Mouse (Mus musculus) layer of hippocampus, postnatal 25 days (tissue): ENCODE results near the gene Trappc4. TPM values are rescaled to one million over a fixed set of nuclear protein-coding genes. Genes with fewer than 3 reads are reported as not detected.
A peak's percentile ranks its signal among the peaks of the same experiment; 100 is the strongest.
"Not testable (repeated sequence)": the region's sequence is repeated elsewhere in the genome, so short reads cannot be mapped to it uniquely, and the experiment has no call there.

Source experiments
- DNase-seq, 2 experiments: peaks; one replicate each; pipeline ENCODE4 v3.0.0; 2022; ENCODE audit warnings: mixed read lengths in 2 of 2, low spot score in 1 of 2; ENCODE audit errors: extremely low spot score in 1 of 2
- total RNA-seq, 2 experiments: library from RNA; stranded (reverse); gene quantifications; 2 replicates each; pipeline ENCODE4 v1.2.3; 2021

Trappc4 gene
- total RNA-seq, 2 experiments from 2014 or later = 65.1 to 76.5 TPM

GRCm38 (mm10) chr9:44410647-44411336, 3.4 kb upstream of the Trappc4 start:
- DNase-seq = no peak

DNA sequence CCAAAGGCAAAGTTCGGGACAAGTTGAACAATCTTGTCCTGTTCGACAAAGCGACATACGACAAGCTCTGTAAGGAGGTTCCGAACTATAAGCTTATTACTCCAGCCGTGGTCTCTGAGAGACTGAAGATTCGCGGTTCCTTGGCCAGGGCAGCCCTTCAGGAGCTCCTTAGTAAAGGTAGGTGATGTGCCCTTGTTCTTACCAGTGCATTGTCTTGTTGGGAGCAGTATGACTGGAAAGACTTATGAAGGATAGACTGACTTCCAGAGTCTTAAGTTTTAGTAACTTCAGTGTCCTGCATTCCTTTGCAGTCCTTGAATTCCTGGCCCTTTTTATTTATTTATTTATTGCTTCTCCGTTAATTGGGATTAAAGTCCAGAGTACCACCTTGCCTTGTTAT, 1.3 kb upstream of the Trappc4 start:
- DNase-seq = not testable (repeated sequence)

- no peak for DNase-seq
Measured at GRCm38 (mm10) chr9:44407752-44408097, 325 bp upstream of the Trappc4 start.

GRCm38 (mm10) chr9:44405011-44405410, 2.4 kb downstream of the Trappc4 start:
- no peak for DNase-seq

- no peak for DNase-seq
Measured at GRCm38 (mm10) chr9:44401081-44401480, 6.3 kb downstream of the Trappc4 start.

- no peak for DNase-seq
Measured at GRCm38 (mm10) chr9:44399795-44400114, 7.6 kb downstream of the Trappc4 start.

DNA sequence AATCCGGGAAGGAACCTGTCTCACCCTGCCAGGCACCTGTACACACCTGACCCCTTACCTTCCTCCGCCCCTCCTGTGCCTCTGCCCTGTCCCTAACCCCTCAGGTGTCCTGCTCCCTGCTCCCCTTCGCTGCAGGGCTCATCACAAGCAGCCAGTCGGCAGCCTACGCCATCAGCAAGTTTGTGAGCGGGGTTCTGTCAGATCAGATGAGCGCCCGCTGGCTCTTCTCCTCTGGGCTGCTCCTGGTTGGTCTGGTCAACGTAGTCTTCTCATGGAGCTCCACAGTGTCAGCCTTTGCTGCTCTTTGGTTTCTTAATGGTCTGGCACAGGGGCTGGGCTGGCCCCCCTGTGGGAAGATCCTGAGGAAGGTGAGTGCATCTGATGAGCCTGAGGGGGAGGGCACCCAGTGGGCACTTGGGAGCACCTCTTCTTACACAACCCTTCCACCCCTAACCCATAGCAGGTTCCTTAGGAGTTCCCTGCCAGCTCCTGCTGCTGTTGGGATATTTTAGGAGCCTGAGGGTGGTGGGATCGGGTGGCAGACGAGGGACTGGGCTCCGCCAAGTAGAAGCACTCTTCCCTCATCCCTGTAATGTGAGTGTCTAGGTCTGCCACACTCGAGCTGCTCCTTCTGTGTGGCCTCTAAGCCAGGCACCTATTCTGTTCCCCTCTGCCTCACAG, 8.1 kb downstream of the Trappc4 start:
- no peak for DNase-seq

- DNase-seq = no peak
Measured at GRCm38 (mm10) chr9:44398551-44398950, 8.8 kb downstream of the Trappc4 start.

DNA sequence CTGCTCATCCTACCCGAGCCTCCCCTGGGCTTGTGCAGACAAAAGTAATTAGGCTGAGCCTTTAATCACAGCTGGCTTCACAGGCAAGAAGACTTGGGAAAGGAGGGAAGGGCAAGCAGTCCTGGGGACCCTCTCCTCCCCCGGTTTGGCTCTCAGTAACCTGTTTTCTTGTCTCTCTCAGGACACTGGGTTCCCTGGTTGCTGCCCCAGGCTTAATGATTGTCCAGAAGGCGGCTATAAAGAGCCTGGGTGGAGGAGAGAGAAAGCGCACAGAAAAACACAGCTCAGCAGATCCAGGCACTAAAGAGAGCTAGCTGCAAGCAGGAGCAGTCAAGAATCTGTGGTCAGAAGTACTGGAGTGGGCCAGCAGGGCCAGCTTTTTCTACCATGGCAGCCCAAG, 9.3 kb downstream of the Trappc4 start:
- no peak for DNase-seq

DNA sequence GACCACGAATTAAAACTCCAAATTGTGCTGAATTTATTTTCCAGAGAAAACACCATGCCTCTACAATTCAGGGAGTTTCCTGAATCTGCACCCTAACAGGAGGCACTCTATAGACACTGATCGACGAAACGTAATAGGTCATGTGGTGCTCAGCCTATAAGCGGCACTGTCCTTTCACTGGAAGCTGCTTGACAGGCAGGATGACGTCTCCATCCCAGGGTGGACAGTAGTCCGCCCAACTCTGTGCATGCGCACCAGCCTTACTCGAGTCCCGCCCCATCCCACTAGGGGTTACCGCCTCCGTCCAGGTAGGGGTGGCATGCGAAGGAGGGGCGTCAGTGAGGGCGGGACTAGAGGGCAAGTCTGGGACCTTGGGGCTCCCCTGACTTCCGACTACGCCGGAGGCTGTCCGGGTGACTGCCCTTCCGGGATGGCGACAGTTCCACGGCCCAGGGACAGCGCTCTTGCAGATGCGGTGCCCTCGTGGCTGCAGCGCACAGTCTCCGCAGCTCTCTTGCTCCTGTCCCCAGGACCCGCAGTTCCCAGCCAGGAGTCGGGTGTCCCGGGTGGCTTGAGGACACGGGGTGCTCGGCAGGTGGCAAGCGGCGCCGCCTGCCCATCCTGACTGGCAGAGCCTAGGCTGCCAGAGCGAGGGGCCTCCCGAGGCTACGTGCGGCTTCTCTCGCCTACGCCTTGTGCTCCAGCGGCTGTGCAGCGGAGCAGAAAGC, 10.6 kb downstream of the Trappc4 start, which contains the start of gene Slc37a4:
Gene Slc37a4 (plus strand): TSS at position 169 of the 728 bp plus-strand sequence.
- DNase-seq = peak; percentile 65 to 77

DNA sequence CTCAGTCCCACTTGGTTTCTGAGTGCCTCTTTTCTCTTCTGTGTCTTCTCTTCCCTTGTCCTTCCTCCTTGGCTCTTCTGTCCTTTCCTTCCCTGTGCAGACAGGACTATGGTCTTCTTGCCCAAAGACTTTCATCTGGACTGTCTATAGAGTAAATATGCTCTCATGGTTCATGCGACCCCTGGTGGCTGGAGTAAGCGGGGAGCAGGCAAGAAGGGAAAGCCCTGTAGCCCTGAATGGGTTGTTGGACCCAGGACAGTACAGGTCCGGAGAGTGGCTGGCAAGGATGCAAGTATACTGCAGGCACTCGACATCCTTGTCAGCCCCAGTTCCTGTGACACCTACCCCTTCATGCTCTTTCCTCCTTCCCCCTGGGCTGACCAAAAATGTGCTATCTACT, 15.9 kb downstream of the Trappc4 start:
- DNase-seq = peak; percentile 53 to 82

GRCm38 (mm10) chr9:44389273-44389672, 18.1 kb downstream of the Trappc4 start:
- peak in 1 of 2 experiments; percentile 52 for DNase-seq

DNA sequence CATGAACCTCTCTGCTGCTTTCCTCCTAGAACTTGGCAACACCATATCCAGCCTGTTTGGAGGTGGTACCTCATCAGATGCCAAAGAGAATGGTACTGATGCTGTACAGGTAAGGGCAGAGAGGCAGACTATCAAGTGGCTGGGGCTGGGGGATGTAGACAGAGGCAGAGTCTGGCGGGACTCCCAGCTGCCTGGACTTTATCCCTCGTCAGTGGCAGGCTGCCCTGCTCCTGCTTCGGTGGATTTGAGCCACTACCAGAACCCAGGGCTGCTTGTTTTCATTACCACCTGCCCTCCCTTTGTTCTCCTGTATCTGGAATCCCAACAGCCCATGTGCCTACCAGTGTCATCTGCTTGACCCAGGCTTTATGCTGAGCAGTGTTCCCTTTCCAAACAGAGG, 20.2 kb downstream of the Trappc4 start:
- DNase-seq = no peak

DNA sequence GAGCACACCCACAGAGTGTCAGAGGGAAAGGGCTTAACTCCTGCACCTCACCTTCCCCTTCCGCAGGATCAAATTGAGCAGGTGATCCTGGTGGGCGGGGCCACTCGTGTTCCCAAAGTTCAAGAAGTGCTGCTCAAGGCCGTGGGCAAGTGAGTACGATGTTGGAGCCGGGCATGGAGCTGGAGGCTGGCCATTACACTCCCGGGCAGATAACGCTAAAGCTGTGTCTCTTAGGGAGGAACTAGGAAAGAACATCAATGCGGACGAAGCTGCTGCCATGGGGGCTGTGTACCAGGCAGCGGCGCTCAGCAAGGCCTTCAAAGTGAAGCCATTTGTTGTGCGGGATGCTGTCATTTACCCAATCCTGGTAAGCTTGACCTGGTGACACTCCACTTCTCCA, 22.8 kb downstream of the Trappc4 start:
- DNase-seq = no peak

DNA sequence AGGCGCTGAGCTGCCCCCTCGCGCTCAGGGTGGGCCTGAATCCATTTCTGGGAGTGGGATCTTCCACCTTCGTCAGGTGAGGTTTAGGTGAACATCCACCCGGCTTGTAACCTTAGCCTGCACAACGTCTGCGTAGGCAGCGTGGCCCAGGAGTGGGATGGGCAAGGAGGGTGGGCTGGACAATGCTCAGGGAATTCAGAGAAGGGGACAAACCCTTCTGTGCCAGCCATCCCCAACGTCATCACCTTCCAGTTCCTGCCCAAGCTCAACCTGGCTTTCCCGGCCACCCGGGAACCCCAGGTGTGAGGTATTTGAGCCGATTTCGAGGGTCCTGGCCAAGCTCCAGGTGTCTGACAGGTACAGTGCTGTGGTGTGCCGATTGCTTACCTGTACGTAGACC, 27.5 kb downstream of the Trappc4 start:
- no peak for DNase-seq

GRCm38 (mm10) chr9:44379054-44379834, 28.2 kb downstream of the Trappc4 start, which contains the start of gene Hyou1:
TSS of gene Hyou1 (plus strand) at chr9:44379490.
- DNase-seq = peak; percentile 95 to 96

- no peak for DNase-seq
Measured at GRCm38 (mm10) chr9:44378153-44378730, 29.2 kb downstream of the Trappc4 start.

DNA sequence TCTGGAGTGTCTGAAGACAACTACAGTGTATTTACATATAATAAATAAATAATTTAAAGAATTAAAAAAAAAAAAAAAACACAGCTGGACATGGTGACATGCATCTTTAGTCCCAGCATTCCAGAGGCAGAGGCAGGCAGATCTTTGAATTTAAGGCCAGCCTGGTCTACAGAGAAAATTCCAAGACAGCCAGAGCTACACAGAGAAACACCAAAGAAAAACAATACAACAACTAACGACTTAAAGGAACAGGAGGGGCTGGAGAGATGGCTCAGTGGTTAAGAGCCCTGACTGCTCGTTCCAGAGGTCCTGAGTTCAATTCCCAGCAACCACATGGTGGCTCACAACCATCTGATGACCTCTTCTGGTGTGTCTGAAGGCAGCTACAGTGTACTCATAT, 30.1 kb downstream of the Trappc4 start:
- not testable (repeated sequence) for DNase-seq

DNA sequence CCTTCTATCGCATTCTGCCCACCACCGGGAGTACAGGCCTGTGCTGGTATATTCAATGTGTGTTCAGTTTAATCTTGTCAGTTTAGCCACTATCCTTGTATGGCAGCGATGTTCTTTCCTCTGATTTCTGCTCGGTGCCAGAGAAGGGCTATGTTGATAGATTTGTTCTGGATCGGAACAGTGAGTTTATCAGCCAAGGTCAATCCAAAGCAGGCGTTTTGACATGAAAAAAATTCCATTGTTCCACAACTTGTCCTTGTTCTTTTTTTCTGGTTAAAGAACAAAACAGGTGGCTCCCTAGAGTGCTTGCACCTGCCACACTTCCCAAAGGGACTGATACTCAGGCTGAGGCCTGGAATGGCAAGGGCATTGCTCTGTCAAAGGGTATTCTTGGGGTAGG, 31.3 kb downstream of the Trappc4 start:
- no peak for DNase-seq

GRCm38 (mm10) chr9:44373386-44373785, 34.0 kb downstream of the Trappc4 start:
- no peak for DNase-seq
